Mouse (Mus musculus) skeletal muscle tissue, adult 2 months (tissue): ENCODE measurements around the gene Ppp1r12b.

Experiments
- DNase-seq: peaks from one replicate; pipeline ENCODE4 v3.0.0-alpha.2; 2012; ENCODE audit warnings: low read depth, low spot score

Gene Ppp1r12b

GRCm38 (mm10) chr1:134763776-134764438 lies 191.8 kb downstream of the Ppp1r12b start:
- DNase-seq: no peak

GRCm38 (mm10) chr1:134763250-134763649 lies 192.5 kb downstream of the Ppp1r12b start:
- DNase-seq: no peak

GRCm38 (mm10) chr1:134761534-134761933 lies 194.2 kb downstream of the Ppp1r12b start:
- DNase-seq: no peak

- DNase-seq: peak; percentile 68
These were observed 195.1 kb downstream of the Ppp1r12b start for GRCm38 (mm10) chr1:134760642-134761041.

- DNase-seq: no peak
These were observed 196.6 kb downstream of the Ppp1r12b start for GRCm38 (mm10) chr1:134759133-134759532.

GRCm38 (mm10) chr1:134757230-134757629 lies 198.5 kb downstream of the Ppp1r12b start:
- peak; percentile 53 for DNase-seq

- DNase-seq: no peak
These were observed 199.4 kb downstream of the Ppp1r12b start for GRCm38 (mm10) chr1:134756190-134756873.

GRCm38 (mm10) chr1:134755548-134756189 lies 200.1 kb downstream of the Ppp1r12b start:
- no peak for DNase-seq

GRCm38 (mm10) chr1:134754818-134755217 lies 200.9 kb downstream of the Ppp1r12b start:
- DNase-seq: no peak

- DNase-seq: peak; percentile 86
These were observed 201.8 kb downstream of the Ppp1r12b start for GRCm38 (mm10) chr1:134753751-134754630.

GRCm38 (mm10) chr1:134752447-134752846 lies 203.3 kb downstream of the Ppp1r12b start:
- no peak for DNase-seq

GRCm38 (mm10) chr1:134749889-134750288 lies 205.9 kb downstream of the Ppp1r12b start:
- DNase-seq: peak; percentile 70

GRCm38 (mm10) chr1:134747236-134748174 lies 208.2 kb downstream of the Ppp1r12b start:
- no peak for DNase-seq

- DNase-seq: no peak
These were observed 210.1 kb downstream of the Ppp1r12b start for GRCm38 (mm10) chr1:134745648-134746047.

GRCm38 (mm10) chr1:134741946-134742661 lies 213.6 kb downstream of the Ppp1r12b start:
- no peak for DNase-seq

- DNase-seq: no peak
These were observed 214.3 kb downstream of the Ppp1r12b start for GRCm38 (mm10) chr1:134741433-134741832.

- no peak for DNase-seq
These were observed 218.3 kb downstream of the Ppp1r12b start for GRCm38 (mm10) chr1:134737463-134737862.

GRCm38 (mm10) chr1:134733659-134734058 lies 222.1 kb downstream of the Ppp1r12b start:
- DNase-seq: no peak

GRCm38 (mm10) chr1:134727256-134727655 lies 228.5 kb downstream of the Ppp1r12b start:
- DNase-seq: no peak

- DNase-seq: no peak
These were observed 229.3 kb downstream of the Ppp1r12b start for GRCm38 (mm10) chr1:134726480-134726879.
